Mouse (Mus musculus) left cerebral cortex, adult 9 months (tissue): ENCODE results near the gene Apoc2.
"Not testable (repeated sequence)": the region's sequence is repeated elsewhere in the genome, so short reads cannot be mapped to it uniquely, and the experiment has no call there.

ENCODE experiments used
- DNase-seq, 2 experiments: peaks; one replicate each; pipeline ENCODE4 v3.0.0; 2022; ENCODE audit warnings: low spot score in 2 of 2

The Apoc2 gene

GRCm38 (mm10) chr7:19698907-19699826, 21.4 kb upstream of the Apoc2 start, which contains the start of gene Apoe:
Apoe (minus strand) TSS chr7:19699188.
- peak in 1 of 2 experiments; percentile 67 for DNase-seq

- DNase-seq: no peak
Observed at GRCm38 (mm10) chr7:19697949-19698906, 20.5 kb upstream of the Apoc2 start.

GRCm38 (mm10) chr7:19696336-19696873, 18.7 kb upstream of the Apoc2 start:
- DNase-seq: no peak

DNA sequence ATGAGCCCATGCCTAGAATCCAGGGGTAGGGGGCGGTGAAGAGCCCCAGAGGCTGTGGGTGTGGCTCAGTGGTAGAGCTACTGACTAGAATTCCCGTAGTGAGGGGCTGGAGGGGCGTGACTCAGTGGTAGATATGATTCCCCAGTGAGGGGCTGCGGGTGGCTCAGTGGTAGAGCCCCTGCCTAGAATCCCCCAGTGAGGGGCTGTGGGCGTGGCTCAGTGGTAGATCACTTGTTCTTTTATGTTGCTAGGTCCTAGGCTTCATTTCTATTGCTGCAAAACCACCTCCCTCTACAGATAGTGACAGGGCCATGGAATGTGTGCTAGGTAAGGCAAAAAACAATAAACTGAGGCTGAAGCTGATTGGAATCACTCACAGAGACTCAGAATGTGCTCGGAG, 18.1 kb upstream of the Apoc2 start:
- no peak for DNase-seq

DNA sequence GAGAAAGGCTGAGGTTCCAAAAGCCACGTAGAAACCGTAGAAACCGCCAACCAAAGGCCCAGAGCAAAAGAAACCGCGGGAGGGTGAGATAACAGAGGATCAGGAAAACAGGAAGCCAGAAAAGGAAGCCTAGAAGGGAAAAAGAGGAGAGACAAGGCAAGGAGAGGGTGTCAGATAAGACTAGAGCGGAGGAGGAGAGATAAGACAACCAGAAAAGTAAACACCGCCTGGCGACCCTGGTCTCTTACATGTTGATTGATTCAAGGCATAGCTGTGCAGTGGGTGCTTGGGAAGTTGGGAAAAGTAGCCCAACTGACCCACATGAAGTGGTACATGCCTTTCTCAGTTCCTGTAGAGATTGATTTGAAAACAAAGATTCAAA, 17.5 kb upstream of the Apoc2 start:
- no peak for DNase-seq

GRCm38 (mm10) chr7:19694336-19695212, 16.8 kb upstream of the Apoc2 start:
- DNase-seq: no peak

GRCm38 (mm10) chr7:19693421-19693820, 15.7 kb upstream of the Apoc2 start:
- peak in 1 of 2 experiments; percentile 60 for DNase-seq

DNA sequence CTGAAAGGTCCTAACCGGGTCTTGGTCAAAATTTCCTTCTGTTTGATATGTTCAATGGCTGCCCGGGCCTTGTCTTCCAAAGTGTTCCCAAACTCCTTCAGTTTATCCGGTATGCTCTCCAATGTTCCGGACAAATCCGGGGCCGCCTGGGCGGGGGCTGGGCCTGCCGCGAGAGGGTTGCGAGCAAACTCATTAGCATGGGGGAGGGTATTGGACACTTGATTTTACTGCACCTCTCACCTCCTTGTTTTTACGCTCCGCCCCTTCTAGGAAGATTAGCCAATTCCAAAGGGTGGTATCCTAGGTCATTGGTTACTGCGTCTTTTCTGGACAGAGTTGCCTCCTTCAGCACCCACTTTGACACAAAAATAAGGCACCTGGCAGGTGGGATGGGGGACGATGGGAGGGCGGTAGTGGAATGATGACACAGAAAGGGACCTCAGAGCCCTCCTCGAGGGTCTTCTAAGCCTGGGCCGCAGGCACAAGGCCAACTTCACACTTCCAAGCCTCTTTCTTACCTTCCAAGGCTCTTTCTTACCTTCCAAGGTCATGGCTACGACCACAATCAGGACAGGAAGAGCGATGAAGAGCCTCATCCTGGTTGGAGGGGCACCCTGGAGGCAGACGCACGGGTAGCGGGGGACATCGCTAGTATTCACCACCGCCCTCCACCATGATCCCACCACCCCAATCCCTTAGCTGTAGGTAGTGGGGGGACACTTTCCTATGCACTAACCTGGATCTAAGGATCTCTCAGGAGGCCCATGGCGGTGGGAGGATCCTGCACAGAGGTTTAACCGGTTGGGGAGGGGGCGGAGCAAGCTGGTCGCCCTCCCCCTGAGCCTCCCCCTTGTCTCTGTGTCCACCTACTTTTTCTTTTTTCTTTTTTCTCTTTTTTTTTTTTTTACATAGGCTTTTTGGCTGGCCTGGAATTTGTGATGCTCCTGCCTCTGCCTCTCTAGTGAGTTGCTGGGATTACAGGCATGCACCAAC, 14.4 kb upstream of the Apoc2 start, which contains the start of gene Apoc1:
Apoc1 (minus strand) TSS at position 788 of the 993 bp plus-strand sequence.
- DNase-seq: no peak

DNA sequence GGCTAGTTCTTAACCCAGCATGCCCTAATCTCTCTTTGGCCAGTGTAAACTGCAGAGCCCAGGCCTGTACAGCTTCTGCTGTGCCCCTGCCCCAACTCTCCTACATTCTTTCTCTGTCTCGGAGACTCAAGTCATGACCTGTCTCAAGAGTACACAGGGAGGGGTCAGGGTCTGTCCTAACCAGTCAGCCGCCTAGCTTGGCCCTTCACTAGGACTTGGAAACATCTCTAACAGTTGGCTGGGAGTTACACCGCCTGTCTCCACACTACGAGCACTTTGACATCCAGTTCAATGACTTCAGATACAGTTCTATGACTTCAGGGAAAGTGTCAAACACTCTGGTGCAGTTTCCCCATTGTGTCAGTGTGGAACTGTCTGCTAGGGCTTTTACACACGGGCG, 13.7 kb upstream of the Apoc2 start:
- DNase-seq: no peak

- DNase-seq: no peak
Observed at GRCm38 (mm10) chr7:19690845-19691244, 13.1 kb upstream of the Apoc2 start.

DNA sequence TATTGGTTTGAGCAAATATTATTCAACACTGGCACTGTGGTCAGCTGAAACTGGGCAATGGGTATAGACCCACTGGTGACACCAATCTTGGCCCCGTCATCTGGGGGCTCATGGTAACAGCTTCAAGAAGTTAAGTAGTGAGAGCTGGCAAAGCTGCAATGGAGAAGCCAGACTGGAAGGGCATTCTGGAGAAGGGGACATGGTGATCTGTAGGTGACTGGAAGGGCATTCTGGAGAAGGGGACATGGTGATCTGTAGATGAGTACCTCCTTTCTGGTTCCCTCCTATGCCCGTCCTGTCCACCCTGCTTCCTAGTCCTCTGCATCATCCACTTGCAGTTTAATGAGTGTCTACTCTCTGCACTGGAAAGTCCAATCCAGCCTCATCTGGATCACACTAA, 10.9 kb upstream of the Apoc2 start:
- no peak for DNase-seq

GRCm38 (mm10) chr7:19688101-19688500, 10.4 kb upstream of the Apoc2 start:
- no peak for DNase-seq

DNA sequence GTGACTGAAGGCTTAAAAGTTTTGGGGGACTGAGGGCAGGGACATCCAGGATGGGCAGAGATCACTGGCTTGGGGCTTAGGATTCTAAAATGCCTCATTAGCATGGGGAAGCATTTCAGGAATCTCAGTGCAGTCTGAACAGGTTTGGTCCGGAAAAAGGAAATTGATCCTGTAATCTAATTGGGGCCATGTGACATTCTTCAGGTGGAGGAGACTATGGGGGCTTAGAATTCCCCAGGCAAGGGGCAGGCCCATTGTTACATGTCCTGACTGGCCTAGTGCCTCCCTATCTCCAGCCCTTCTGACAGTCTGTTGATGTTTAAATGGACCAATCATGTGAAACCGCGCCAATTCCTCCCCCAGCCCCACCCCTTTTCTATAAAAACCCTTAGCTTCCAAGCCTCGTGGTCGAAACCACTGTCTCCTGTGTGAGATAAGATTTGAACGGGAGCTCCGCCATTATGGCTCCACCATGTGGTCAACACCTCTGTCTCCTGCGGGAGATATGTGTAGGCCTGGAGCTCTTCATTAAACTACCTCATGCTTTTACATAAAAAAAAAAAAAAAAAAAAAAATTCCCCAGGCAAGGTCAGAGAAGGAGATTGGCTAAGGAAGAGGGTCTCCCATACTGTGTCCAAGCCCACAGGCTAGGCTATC, 9.3 kb upstream of the Apoc2 start:
- DNase-seq: not testable (repeated sequence)

DNA sequence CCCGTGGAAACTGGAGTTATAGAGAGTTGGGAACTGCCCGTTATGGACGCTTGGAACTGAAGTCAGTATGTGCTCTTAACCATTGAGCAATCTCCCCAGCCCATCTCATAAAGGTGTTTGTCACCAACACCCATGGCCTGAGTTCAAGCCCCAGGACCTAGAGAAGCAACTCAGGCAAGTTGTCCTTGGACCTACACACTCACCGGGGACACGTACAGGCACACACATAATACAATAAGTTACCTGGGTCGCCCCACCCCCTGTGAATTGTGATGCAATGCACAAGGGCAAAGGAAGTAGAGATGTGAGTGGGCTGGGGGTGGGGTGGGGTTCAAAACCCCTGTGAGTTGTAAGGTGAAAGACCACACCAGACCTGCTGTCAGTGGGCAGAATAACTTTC, 8.8 kb upstream of the Apoc2 start:
- DNase-seq: no peak

- no peak for DNase-seq
Observed at GRCm38 (mm10) chr7:19685374-19685773, 7.6 kb upstream of the Apoc2 start.

DNA sequence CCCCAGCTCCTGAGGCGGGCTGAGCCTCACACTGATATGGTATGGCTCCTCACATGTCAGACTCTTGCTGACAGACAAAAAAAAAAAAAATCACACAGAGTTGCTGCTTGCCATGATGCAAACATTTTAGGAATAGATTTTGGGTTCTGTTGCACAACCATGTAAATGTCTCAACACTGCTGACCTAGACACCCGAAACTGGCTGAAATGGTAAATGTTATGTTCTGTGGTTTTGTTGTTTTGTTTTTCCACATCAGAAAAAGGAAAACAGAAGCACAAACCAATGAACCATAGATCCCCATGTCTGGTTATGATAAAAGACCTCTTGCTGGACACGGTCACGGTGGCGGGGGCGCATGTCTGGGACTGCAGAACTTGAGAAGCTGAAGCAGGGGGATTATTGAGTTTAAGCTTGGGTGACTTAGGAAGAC, 6.0 kb upstream of the Apoc2 start:
- no peak for DNase-seq

- no peak for DNase-seq
Observed at GRCm38 (mm10) chr7:19682979-19683378, 5.2 kb upstream of the Apoc2 start.

GRCm38 (mm10) chr7:19681202-19681694, 3.5 kb upstream of the Apoc2 start, which contains the start of the genes Gm44805 and Apoc4:
Gm44805 (minus strand) TSS chr7:19681423.
Apoc4 (minus strand) TSS chr7:19681479.
- no peak for DNase-seq

DNA sequence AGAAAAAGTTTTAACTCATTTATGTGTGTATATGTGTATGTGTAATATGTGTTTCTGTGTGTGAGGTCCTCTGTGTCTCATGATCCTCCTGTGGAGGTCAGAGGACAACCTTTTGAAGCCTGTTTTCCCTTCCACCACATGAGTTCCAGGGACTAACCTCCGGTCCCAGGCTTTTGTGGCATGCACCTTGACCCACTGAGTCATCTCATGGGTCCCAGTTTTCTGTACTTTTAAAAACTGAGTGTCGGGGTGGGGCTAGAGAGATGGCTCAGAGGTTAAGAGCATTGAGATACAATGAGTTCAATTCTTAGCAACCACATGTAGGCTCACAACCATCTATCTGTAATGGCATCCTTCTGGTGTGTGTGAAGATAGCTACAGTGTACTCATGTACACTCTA, 3.0 kb upstream of the Apoc2 start:
- no peak for DNase-seq
